Mouse (Mus musculus) c-Kit-positive CD71-positive TER-119-negative erythroid progenitor cells, embryonic 14.5 days (primary cell): Measurements from ENCODE around the gene Tdpoz1.
"Not testable (repeated sequence)": the region's sequence is repeated elsewhere in the genome, so short reads cannot be mapped to it uniquely, and the experiment has no call there.

Experiments used
- DNase-seq: peaks from one replicate; pipeline ENCODE4 v3.0.0-alpha.2; 2013; ENCODE audit warnings: low read depth

Gene Tdpoz1

GRCm38 (mm10) chr3:93676210-93676609, at the start of gene Tdpoz1:
Tdpoz1 (minus strand) TSS chr3:93676310.
- not testable (repeated sequence) for DNase-seq

GRCm38 (mm10) chr3:93708969-93709637, 33.0 kb upstream of the Tdpoz1 start:
- not testable (repeated sequence) for DNase-seq

GRCm38 (mm10) chr3:93692970-93693369, 16.9 kb upstream of the Tdpoz1 start, which contains the start of gene Gm37596:
Gm37596 (minus strand) TSS chr3:93693070.
- DNase-seq, result not testable (repeated sequence)

GRCm38 (mm10) chr3:93670805-93671503, 5.2 kb downstream of the Tdpoz1 start:
- not testable (repeated sequence) for DNase-seq

- no peak for DNase-seq
These were observed 21.9 kb downstream of the Tdpoz1 start for GRCm38 (mm10) chr3:93654260-93654659.

- DNase-seq, result no peak
These were observed 23.5 kb downstream of the Tdpoz1 start, which contains the start of gene Tdpoz2 for GRCm38 (mm10) chr3:93652586-93652985. Tdpoz2 (minus strand) TSS chr3:93652686.

- DNase-seq, result not testable (repeated sequence)
These were observed 45.0 kb downstream of the Tdpoz1 start for GRCm38 (mm10) chr3:93630917-93631714.
